Mouse (Mus musculus) midbrain, embryonic 15.5 days (tissue): ENCODE data around the gene Cbx3. TPM values are rescaled to one million over a fixed set of nuclear protein-coding genes. Genes with fewer than 3 reads are reported as not detected.

ENCODE experiments used
- ATAC-seq: fragments of 200-750 bp; cut with Nextera tagmentation; replicated peaks from 2 replicates; pipeline ENCODE4 v1.8.0; 2017; ENCODE audit warnings: moderate TSS enrichment
- H3K27ac ChIP-seq: fragments of 300-500 bp; sonication (generic); 2 replicates; pipeline ENCODE4 v1.5.1; 2015; ENCODE audit warnings: mild to moderate bottlenecking, inconsistent platforms
- H3K27me3 ChIP-seq: fragments of 300-500 bp; sonication (generic); replicated peaks from 2 replicates; pipeline ENCODE4 v1.6.1; 2015; ENCODE audit warnings: inconsistent platforms
- H3K36me3 ChIP-seq: fragments of 300-500 bp; sonication (generic); replicated peaks from 2 replicates; pipeline ENCODE4 v1.6.1; 2015; ENCODE audit warnings: inconsistent platforms
- H3K4me1 ChIP-seq: fragments of 300-500 bp; sonication (generic); 2 replicates; pipeline ENCODE4 v1.6.1; 2015; ENCODE audit warnings: inconsistent platforms
- H3K4me2 ChIP-seq: fragments of 300-500 bp; sonication (generic); 2 replicates; pipeline ENCODE4 v1.6.1; 2015; ENCODE audit warnings: inconsistent platforms, mild to moderate bottlenecking, moderate library complexity
- H3K4me3 ChIP-seq: fragments of 300-500 bp; sonication (generic); 2 replicates; pipeline ENCODE4 v1.5.1; 2015; ENCODE audit warnings: mild to moderate bottlenecking, inconsistent platforms
- H3K9ac ChIP-seq: fragments of 300-500 bp; sonication (generic); 2 replicates; pipeline ENCODE4 v1.6.1; 2015; ENCODE audit warnings: mild to moderate bottlenecking, inconsistent platforms
- H3K9me3 ChIP-seq: fragments of 300-500 bp; sonication (generic); 2 replicates; pipeline ENCODE4 v1.6.1; 2016; ENCODE audit warnings: inconsistent platforms
- WGBS: fragments of 180-500 bp; shearing (Covaris S2); methylation state at CpG from one replicate; pipeline ENCODE4 v1.1.7; 2015; ENCODE audit warnings: mixed read lengths; 5-methylcytosine and 5-hydroxymethylcytosine counted together
- polyA plus RNA-seq: library from polyadenylated mRNA; unstranded; fragments of >200 nt; fragmentation: Nextera tagmentation; extraction: Ambion mirVana; gene quantifications from 2 replicates; pipeline ENCODE4 v1.2.1, GENCODE M21; 2015

The Cbx3 gene
- polyA plus RNA-seq, 1 experiment from 2014 or later: 388 TPM

GRCm38 (mm10) chr6:51510094-51510493, 39.9 kb downstream of the Cbx3 start:
- H3K4me1 ChIP-seq: no peaks in the 10 kb centered on the region
- H3K27ac ChIP-seq: no peak overlapping the region
- ATAC-seq: no peak
- no peak overlapping the region for H3K4me3 ChIP-seq
- no peak overlapping the region for H3K4me2 ChIP-seq
- no peaks in the 10 kb centered on the region for H3K9me3 ChIP-seq
- WGBS: 33% methylated on average over 5 of the region's 5 CpGs
- no peaks in the 10 kb centered on the region for H3K27me3 ChIP-seq
- no peak overlapping the region for H3K9ac ChIP-seq
- no peaks in the 10 kb centered on the region for H3K36me3 ChIP-seq

- no peaks in the 10 kb centered on the region for H3K27me3 ChIP-seq
Measured at GRCm38 (mm10) chr6:51510946-51511345, 40.8 kb downstream of the Cbx3 start.

GRCm38 (mm10) chr6:51513745-51514144, 43.6 kb downstream of the Cbx3 start:
- Histone ChIP-seq H3K4me2 (no peak overlapping the region), H3K4me1 (no peaks in the 10 kb centered on the region)
- no peak for ATAC-seq

More at GRCm38 (mm10) chr6:51510946-51511345, 40.8 kb downstream of the Cbx3 start:
- WGBS: 50% methylated on average over 1 of the region's 1 CpGs
- ATAC-seq: no peak
- Histone ChIP-seq H3K9me3 (no peaks in the 10 kb centered on the region), H3K36me3 (no peaks in the 10 kb centered on the region), H3K4me3 (no peak overlapping the region), H3K4me2 (no peak overlapping the region), H3K27ac (no peak overlapping the region), H3K9ac (no peak overlapping the region), H3K4me1 (no peaks in the 10 kb centered on the region)

GRCm38 (mm10) chr6:51514860-51515259, 44.7 kb downstream of the Cbx3 start:
- no peaks in the 10 kb centered on the region for H3K36me3 ChIP-seq
- H3K4me2 ChIP-seq: no peak overlapping the region
- H3K9ac ChIP-seq: no peak overlapping the region
- no peaks in the 10 kb centered on the region for H3K9me3 ChIP-seq
- no peak overlapping the region for H3K4me3 ChIP-seq
- H3K27me3 ChIP-seq: no peaks in the 10 kb centered on the region
- no peaks in the 10 kb centered on the region for H3K4me1 ChIP-seq
- ATAC-seq: no peak
- 96% methylated on average over 7 of the region's 7 CpGs for WGBS
- no peak overlapping the region for H3K27ac ChIP-seq

More at GRCm38 (mm10) chr6:51513745-51514144, 43.6 kb downstream of the Cbx3 start:
- Histone ChIP-seq H3K9me3 (no peaks in the 10 kb centered on the region), H3K27ac (no peak overlapping the region), H3K36me3 (no peaks in the 10 kb centered on the region), H3K4me3 (no peak overlapping the region), H3K9ac (no peak overlapping the region), H3K27me3 (no peaks in the 10 kb centered on the region)
- WGBS: 81% methylated on average over 3 of the region's 3 CpGs

GRCm38 (mm10) chr6:51523310-51523709, 53.1 kb downstream of the Cbx3 start:
- Histone ChIP-seq H3K9ac (peak overlapping the region; percentile 68; the same call in 1 of the 2 replicates), H3K27me3 (no peaks in the 10 kb centered on the region), H3K4me3 (peak overlapping the region; percentile 85), H3K36me3 (no peaks in the 10 kb centered on the region), H3K9me3 (no peaks in the 10 kb centered on the region), H3K4me2 (peak overlapping the region; percentile 72), H3K27ac (peak overlapping the region; percentile 82; the same call in 1 of the 2 replicates), H3K4me1 (peaks cover 20% of the 10 kb centered on the region)
- 30% methylated on average over 5 of the region's 5 CpGs for WGBS
- 0 out of 2 replicates have a peak, but pooled peaks have one; percentile 25 for ATAC-seq

- under 1% methylated on average over 47 of the region's 47 CpGs for WGBS
- peak; percentile 74 for ATAC-seq
- H3K4me2 ChIP-seq: peak within 1 kb of the TSS; percentile 72
- no peaks in the 10 kb centered on the region for H3K36me3 ChIP-seq
- no peaks in the 10 kb centered on the region for H3K27me3 ChIP-seq
- peak within 1 kb of the TSS; percentile 85 for H3K4me3 ChIP-seq
- H3K9ac ChIP-seq: peak within 1 kb of the TSS; percentile 68
- H3K4me1 ChIP-seq: peaks cover 21% of the 10 kb centered on the region
- peak within 1 kb of the TSS; percentile 82 for H3K27ac ChIP-seq
- H3K9me3 ChIP-seq: no peaks in the 10 kb centered on the region
Measured at GRCm38 (mm10) chr6:51523807-51524320, 53.7 kb downstream of the Cbx3 start, which contains the start of gene Snx10. Snx10 (plus strand) TSS chr6:51523901.

GRCm38 (mm10) chr6:51524321-51524931, 54.3 kb downstream of the Cbx3 start:
- peak overlapping the region; percentile 72 for H3K4me2 ChIP-seq
- ATAC-seq: peak; percentile 85
- under 1% methylated on average over 21 of the region's 21 CpGs for WGBS

GRCm38 (mm10) chr6:51525001-51525400, 54.8 kb downstream of the Cbx3 start:
- 45% methylated on average over 5 of the region's 5 CpGs for WGBS
- Histone ChIP-seq H3K27me3 (no peaks in the 10 kb centered on the region), H3K4me2 (peak overlapping the region; percentile 72), H3K9me3 (no peaks in the 10 kb centered on the region), H3K4me1 (peaks cover 30% of the 10 kb centered on the region), H3K36me3 (no peaks in the 10 kb centered on the region), H3K9ac (peak overlapping the region; percentile 68), H3K4me3 (peak overlapping the region; percentile 85), H3K27ac (peak overlapping the region; percentile 82; the same call in 1 of the 2 replicates)
- peak; percentile 34 for ATAC-seq

More at GRCm38 (mm10) chr6:51524321-51524931, 54.3 kb downstream of the Cbx3 start:
- H3K9ac ChIP-seq: peak overlapping the region; percentile 68
- no peaks in the 10 kb centered on the region for H3K9me3 ChIP-seq
- peaks cover 27% of the 10 kb centered on the region for H3K4me1 ChIP-seq
- H3K27me3 ChIP-seq: no peaks in the 10 kb centered on the region
- H3K36me3 ChIP-seq: no peaks in the 10 kb centered on the region
- peak overlapping the region; percentile 82 for H3K27ac ChIP-seq
- H3K4me3 ChIP-seq: peak overlapping the region; percentile 85

GRCm38 (mm10) chr6:51529457-51529856, 59.3 kb downstream of the Cbx3 start:
- peak overlapping the region; percentile 13; the same call in 1 of the 2 replicates for H3K27ac ChIP-seq
- no peak overlapping the region for H3K9ac ChIP-seq
- H3K27me3 ChIP-seq: no peaks in the 10 kb centered on the region
- H3K4me2 ChIP-seq: no peak overlapping the region
- H3K4me3 ChIP-seq: no peak overlapping the region
- H3K36me3 ChIP-seq: no peaks in the 10 kb centered on the region
- H3K4me1 ChIP-seq: peaks cover 26% of the 10 kb centered on the region
- WGBS: 18% methylated on average over 7 of the region's 7 CpGs
- no peak for ATAC-seq
- no peaks in the 10 kb centered on the region; the same call in 1 of the 2 replicates for H3K9me3 ChIP-seq

Other genes starting within 250 kb of the Cbx3 start
- gene Nfe2l3, start 37.7 kb upstream of the Cbx3 start, polyA plus RNA-seq: 8.2 and 8.6 TPM in 2 replicates
- 1,331 and 1,465 TPM in 2 replicates for gene Hnrnpa2b1, start 466 bp upstream of the Cbx3 start, polyA plus RNA-seq
- 50.4 and 52.8 TPM in 2 replicates for gene Snx10, start 53.5 kb downstream of the Cbx3 start, polyA plus RNA-seq